Mouse (Mus musculus): ENCODE results near the gene Intu. TPM values are rescaled to one million over a fixed set of nuclear protein-coding genes. Genes with fewer than 3 reads are reported as not detected.

The Intu gene
- polyA plus RNA-seq, 1 experiment = 2.0 TPM

DNA sequence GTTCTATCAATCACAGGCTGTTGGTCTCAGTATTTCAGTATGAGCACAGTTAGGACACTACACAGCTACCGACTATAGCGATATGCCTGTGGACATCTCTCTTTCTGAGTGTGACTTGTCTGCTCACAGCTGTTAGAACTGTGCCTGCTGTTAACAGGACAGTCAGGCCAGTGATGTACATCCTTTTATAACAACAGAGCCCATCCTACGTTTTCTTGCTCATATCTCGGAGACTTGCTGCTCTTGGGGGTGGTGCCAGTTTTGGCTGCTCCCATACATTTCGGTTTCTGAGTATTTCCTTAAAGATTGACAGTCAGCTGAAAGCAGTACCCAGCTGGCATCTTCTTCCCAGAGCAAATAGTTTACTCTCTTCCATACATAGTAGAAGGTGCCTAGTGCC lies 125.3 kb downstream of the Intu start:
- Histone ChIP-seq H3ac (ENCODE audit: control insufficient read depth, insufficient read length, low read depth) (no peak overlapping the region), H3K4me3 (ENCODE audit: insufficient read depth, poor library complexity, severe bottlenecking) (no peak overlapping the region), H3K79me2 (ENCODE audit: control insufficient read depth, insufficient read depth) (no peaks in the 10 kb centered on the region), H3K36me3 (ENCODE audit: control insufficient read depth, insufficient read depth) (no peaks in the 10 kb centered on the region), H3K27me3 (ENCODE audit: control insufficient read depth, insufficient read depth, insufficient read length) (no peaks in the 10 kb centered on the region), H3K79me3 (ENCODE audit: low read depth) (no peaks in the 10 kb centered on the region)
- TF ChIP-seq CEBPB (IDR thresholded peaks at IDR 0.05; ENCODE audit: low read depth) (no peak), CTCF (IDR thresholded peaks at IDR 0.05; ENCODE audit: control insufficient read depth, insufficient read depth, insufficient read length) (no peak), FOSL1 (IDR thresholded peaks at IDR 0.05; ENCODE audit: insufficient read depth, low read length, poor library complexity, severe bottlenecking) (no peak), MYOD1 (IDR thresholded peaks at IDR 0.05; ENCODE audit: control insufficient read depth, insufficient read length, low read depth) (no peak), MYOG (IDR thresholded peaks at IDR 0.05; ENCODE audit: control insufficient read depth, extremely low read depth, insufficient read length) (no peak), USF1 (IDR thresholded peaks at IDR 0.05; ENCODE audit: low read depth) (no peak), MAX (IDR thresholded peaks at IDR 0.05) (no peak)

DNA sequence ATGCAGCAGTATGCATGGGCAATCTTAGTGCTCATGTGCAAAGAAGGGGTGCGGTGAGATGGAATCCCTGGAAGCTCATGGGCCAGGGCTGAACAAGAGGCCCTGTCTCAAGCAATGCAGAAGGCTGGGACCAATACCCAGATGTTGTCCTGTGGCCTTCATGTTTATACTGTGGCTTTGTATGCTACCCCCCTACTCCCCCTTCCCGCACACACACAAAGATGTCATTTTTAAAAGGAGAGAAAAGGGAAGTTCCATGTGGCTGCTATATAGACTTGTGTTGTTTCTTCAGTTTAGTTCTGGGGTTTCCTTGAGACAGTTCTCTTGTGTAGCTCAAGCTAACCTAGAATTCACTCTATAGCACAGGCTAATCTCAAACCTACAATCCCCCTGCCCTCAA lies 129.1 kb downstream of the Intu start:
- H3K79me2 ChIP-seq (ENCODE audit: control insufficient read depth, insufficient read depth) = no peaks in the 10 kb centered on the region
- no peaks in the 10 kb centered on the region for H3K27me3 ChIP-seq (ENCODE audit: control insufficient read depth, insufficient read depth, insufficient read length)
- no peak overlapping the region for H3K4me3 ChIP-seq (ENCODE audit: insufficient read depth, poor library complexity, severe bottlenecking)
- no peak for TF ChIP-seq MAX (IDR thresholded peaks at IDR 0.05)
- no peak for TF ChIP-seq CEBPB (IDR thresholded peaks at IDR 0.05; ENCODE audit: low read depth)
- no peak for TF ChIP-seq MYOD1 (IDR thresholded peaks at IDR 0.05; ENCODE audit: control insufficient read depth, insufficient read length, low read depth)
- TF ChIP-seq FOSL1 (IDR thresholded peaks at IDR 0.05; ENCODE audit: insufficient read depth, low read length, poor library complexity, severe bottlenecking) = no peak
- TF ChIP-seq CTCF (IDR thresholded peaks at IDR 0.05; ENCODE audit: control insufficient read depth, insufficient read depth, insufficient read length) = no peak
- TF ChIP-seq USF1 (IDR thresholded peaks at IDR 0.05; ENCODE audit: low read depth) = no peak
- TF ChIP-seq MYOG (IDR thresholded peaks at IDR 0.05; ENCODE audit: control insufficient read depth, extremely low read depth, insufficient read length) = no peak
- no peaks in the 10 kb centered on the region for H3K79me3 ChIP-seq (ENCODE audit: low read depth)
- H3K36me3 ChIP-seq (ENCODE audit: control insufficient read depth, insufficient read depth) = no peaks in the 10 kb centered on the region
- H3ac ChIP-seq (ENCODE audit: control insufficient read depth, insufficient read length, low read depth) = no peak overlapping the region

DNA sequence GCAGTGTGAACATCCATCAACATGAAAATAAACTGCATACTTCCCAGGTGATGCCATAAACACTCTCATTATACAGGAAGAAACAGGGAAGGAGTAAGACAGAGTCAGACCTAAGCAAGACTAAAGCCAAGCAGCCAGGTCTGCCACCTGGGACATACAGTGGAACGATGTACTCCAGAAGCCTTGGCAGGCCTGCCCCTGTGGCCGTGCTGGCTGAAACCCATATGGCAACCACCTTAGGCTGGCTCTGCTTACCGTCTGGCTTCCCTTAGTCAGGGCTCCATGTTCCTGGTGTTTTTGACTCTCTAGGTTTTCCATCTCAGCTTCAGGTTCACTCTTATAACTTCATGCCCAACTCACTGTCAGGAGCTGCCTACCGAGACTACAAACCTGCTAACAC lies 135.0 kb downstream of the Intu start:
- TF ChIP-seq FOSL1 (IDR thresholded peaks at IDR 0.05; ENCODE audit: insufficient read depth, low read length, poor library complexity, severe bottlenecking) = no peak
- TF ChIP-seq USF1 (IDR thresholded peaks at IDR 0.05; ENCODE audit: low read depth) = no peak
- no peak for TF ChIP-seq MYOD1 (IDR thresholded peaks at IDR 0.05; ENCODE audit: control insufficient read depth, insufficient read length, low read depth)
- TF ChIP-seq CEBPB (IDR thresholded peaks at IDR 0.05; ENCODE audit: low read depth) = no peak
- TF ChIP-seq CTCF (IDR thresholded peaks at IDR 0.05; ENCODE audit: control insufficient read depth, insufficient read depth, insufficient read length) = no peak
- TF ChIP-seq MYOG (IDR thresholded peaks at IDR 0.05; ENCODE audit: control insufficient read depth, extremely low read depth, insufficient read length) = no peak
- no peaks in the 10 kb centered on the region for H3K36me3 ChIP-seq (ENCODE audit: control insufficient read depth, insufficient read depth)
- no peak overlapping the region for H3K4me3 ChIP-seq (ENCODE audit: insufficient read depth, poor library complexity, severe bottlenecking)
- no peaks in the 10 kb centered on the region for H3K27me3 ChIP-seq (ENCODE audit: control insufficient read depth, insufficient read depth, insufficient read length)
- no peaks in the 10 kb centered on the region for H3K79me3 ChIP-seq (ENCODE audit: low read depth)
- no peak overlapping the region for H3ac ChIP-seq (ENCODE audit: control insufficient read depth, insufficient read length, low read depth)
- no peaks in the 10 kb centered on the region for H3K79me2 ChIP-seq (ENCODE audit: control insufficient read depth, insufficient read depth)

DNA sequence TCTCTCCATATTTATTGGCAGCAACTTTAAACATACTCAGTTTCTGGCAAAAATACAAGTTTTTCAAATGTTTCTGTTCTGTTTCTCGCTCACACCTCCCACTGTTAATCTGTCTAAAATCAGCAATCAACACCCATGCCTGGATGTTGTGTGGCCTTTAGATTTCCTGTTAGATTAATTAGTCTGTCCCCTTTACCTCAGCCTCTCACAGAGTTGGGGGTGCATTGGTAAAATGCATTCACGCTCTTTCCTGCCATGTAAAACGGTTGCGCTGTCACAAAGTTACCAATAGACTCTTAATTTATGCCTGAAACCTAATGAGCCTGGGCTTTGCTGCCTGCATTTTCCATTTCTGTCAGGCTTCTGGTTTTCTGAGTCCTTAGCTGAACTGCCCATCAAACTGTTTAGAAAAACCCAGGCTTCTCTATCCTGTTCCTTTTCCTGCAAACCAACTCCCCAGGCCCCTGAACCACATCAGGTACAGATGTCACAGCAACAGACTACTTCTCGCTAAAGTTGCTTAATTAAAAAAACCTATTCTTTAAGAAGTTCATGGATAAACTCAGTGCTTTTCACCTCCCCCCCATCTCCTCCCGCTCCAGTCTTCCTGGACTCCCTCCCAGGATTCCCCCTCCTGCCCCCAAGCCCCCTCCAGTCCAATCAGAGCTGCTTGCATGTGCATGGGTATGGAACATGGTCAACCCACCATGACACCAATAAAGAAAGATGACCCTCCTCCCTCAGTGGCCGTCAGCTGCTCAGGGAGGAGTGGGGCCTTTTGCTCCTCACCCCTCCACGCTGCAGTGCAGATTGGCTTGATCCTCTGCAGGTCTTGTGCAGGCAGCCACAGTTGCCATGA lies 136.0 kb downstream of the Intu start:
- H3K36me3 ChIP-seq (ENCODE audit: control insufficient read depth, insufficient read depth) = no peaks in the 10 kb centered on the region
- H3K4me3 ChIP-seq (ENCODE audit: insufficient read depth, poor library complexity, severe bottlenecking) = no peak overlapping the region
- no peaks in the 10 kb centered on the region for H3K79me2 ChIP-seq (ENCODE audit: control insufficient read depth, insufficient read depth)
- no peak overlapping the region for H3ac ChIP-seq (ENCODE audit: control insufficient read depth, insufficient read length, low read depth)
- no peaks in the 10 kb centered on the region for H3K79me3 ChIP-seq (ENCODE audit: low read depth)
- TF ChIP-seq MAX (IDR thresholded peaks at IDR 0.05) (no peak), CEBPB (IDR thresholded peaks at IDR 0.05; ENCODE audit: low read depth) (no peak), FOSL1 (IDR thresholded peaks at IDR 0.05; ENCODE audit: insufficient read depth, low read length, poor library complexity, severe bottlenecking) (no peak), MYOD1 (IDR thresholded peaks at IDR 0.05; ENCODE audit: control insufficient read depth, insufficient read length, low read depth) (no peak), MYOG (IDR thresholded peaks at IDR 0.05; ENCODE audit: control insufficient read depth, extremely low read depth, insufficient read length) (no peak), USF1 (IDR thresholded peaks at IDR 0.05; ENCODE audit: low read depth) (no peak), CTCF (IDR thresholded peaks at IDR 0.05; ENCODE audit: control insufficient read depth, insufficient read depth, insufficient read length) (no peak)
- no peaks in the 10 kb centered on the region for H3K27me3 ChIP-seq (ENCODE audit: control insufficient read depth, insufficient read depth, insufficient read length)

DNA sequence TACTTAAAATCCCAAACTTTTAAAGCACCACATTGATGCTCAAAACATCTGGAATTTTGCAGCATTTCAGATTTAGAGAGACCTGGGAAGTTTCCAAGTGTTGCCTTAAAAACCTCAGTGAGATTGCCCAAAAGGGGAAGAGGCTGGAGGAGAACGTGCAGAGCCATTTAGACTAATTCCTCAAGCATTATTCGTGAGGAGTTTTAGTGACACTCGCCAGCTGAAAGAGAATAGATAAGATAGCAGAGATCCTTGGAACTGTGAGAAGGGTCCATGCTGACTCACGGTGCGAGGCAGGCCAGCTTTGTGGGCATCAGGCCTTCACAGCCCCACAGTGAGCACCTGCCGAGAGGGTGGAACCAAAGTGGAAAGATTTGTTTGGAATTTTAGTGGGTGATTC lies 137.8 kb downstream of the Intu start:
- Histone ChIP-seq H3K27me3 (ENCODE audit: control insufficient read depth, insufficient read depth, insufficient read length) (no peaks in the 10 kb centered on the region), H3K36me3 (ENCODE audit: control insufficient read depth, insufficient read depth) (no peaks in the 10 kb centered on the region), H3K79me2 (ENCODE audit: control insufficient read depth, insufficient read depth) (no peaks in the 10 kb centered on the region), H3K79me3 (ENCODE audit: low read depth) (no peaks in the 10 kb centered on the region), H3ac (ENCODE audit: control insufficient read depth, insufficient read length, low read depth) (no peak overlapping the region), H3K4me3 (ENCODE audit: insufficient read depth, poor library complexity, severe bottlenecking) (no peak overlapping the region)
- TF ChIP-seq MYOD1 (IDR thresholded peaks at IDR 0.05; ENCODE audit: control insufficient read depth, insufficient read length, low read depth) (no peak), FOSL1 (IDR thresholded peaks at IDR 0.05; ENCODE audit: insufficient read depth, low read length, poor library complexity, severe bottlenecking) (no peak), MYOG (IDR thresholded peaks at IDR 0.05; ENCODE audit: control insufficient read depth, extremely low read depth, insufficient read length) (no peak), MAX (IDR thresholded peaks at IDR 0.05) (no peak), USF1 (IDR thresholded peaks at IDR 0.05; ENCODE audit: low read depth) (no peak), CTCF (IDR thresholded peaks at IDR 0.05; ENCODE audit: control insufficient read depth, insufficient read depth, insufficient read length) (no peak), CEBPB (IDR thresholded peaks at IDR 0.05; ENCODE audit: low read depth) (no peak)

Measured in C2C12 (cell line).